Mouse (Mus musculus) stomach, embryonic 16.5 days (tissue): Measurements from ENCODE around the gene Pradc1. TPM values are rescaled to one million over a fixed set of nuclear protein-coding genes. Genes with fewer than 3 reads are reported as not detected.

Experiments used
- ATAC-seq: fragments of 200-750 bp; cut with Nextera tagmentation; 2 replicates; pipeline ENCODE4 v1.8.0; 2017; ENCODE audit warnings: moderate number of reproducible peaks, moderate TSS enrichment; ENCODE audit not compliant: insufficient read depth, low FRiP score
- H3K27ac ChIP-seq: fragments of 300-500 bp; sonication (generic); 2 replicates; pipeline ENCODE4 v1.5.1; 2014; ENCODE audit warnings: low read length
- H3K27me3 ChIP-seq: fragments of 300-500 bp; sonication (generic); 2 replicates; pipeline ENCODE4 v1.6.1; 2014; ENCODE audit warnings: low read length, control low read depth, mixed read lengths; ENCODE audit not compliant: control insufficient read depth, insufficient read depth
- H3K36me3 ChIP-seq: fragments of 300-500 bp; sonication (generic); 2 replicates; pipeline ENCODE4 v1.6.1; 2014; ENCODE audit warnings: low read length; ENCODE audit not compliant: control insufficient read depth, insufficient read depth
- H3K4me1 ChIP-seq: fragments of 300-500 bp; sonication (generic); 2 replicates; pipeline ENCODE4 v1.6.1; 2014; ENCODE audit warnings: low read length, control low read depth, mixed read lengths; ENCODE audit not compliant: control insufficient read depth, insufficient read depth
- H3K4me2 ChIP-seq: fragments of 300-500 bp; sonication (generic); 2 replicates; pipeline ENCODE4 v1.6.1; 2014; ENCODE audit warnings: low read depth, low read length, mixed read lengths
- H3K4me3 ChIP-seq: fragments of 300-500 bp; sonication (generic); replicated peaks from 2 replicates; pipeline ENCODE4 v1.5.1; 2014; ENCODE audit warnings: mild to moderate bottlenecking, low read length
- H3K9ac ChIP-seq: fragments of 300-500 bp; sonication (generic); 2 replicates; pipeline ENCODE4 v1.6.1; 2014; ENCODE audit warnings: low read length
- H3K9me3 ChIP-seq: fragments of 300-500 bp; sonication (generic); replicated peaks from 2 replicates; pipeline ENCODE4 v1.6.1; 2016; ENCODE audit warnings: low read length, control low read depth; ENCODE audit not compliant: control insufficient read depth
- WGBS: fragments of 180-500 bp; shearing (Covaris S2); extraction: QIAGEN DNeasy Blood & Tissue Kit; methylation state at CpG from one replicate; pipeline ENCODE4 v1.1.7; 2014; 5-methylcytosine and 5-hydroxymethylcytosine counted together
- polyA plus RNA-seq: library from polyadenylated mRNA; unstranded; fragments of >200 nt; fragmentation: Nextera tagmentation; extraction: Ambion mirVana; gene quantifications from 2 replicates; pipeline ENCODE4 v1.2.1, GENCODE M21; 2015

Gene Pradc1
- polyA plus RNA-seq, 1 experiment from 2014 or later, result 39.1 TPM

GRCm38 (mm10) chr6:85483843-85484721, 32.3 kb upstream of the Pradc1 start:
- H3K9ac ChIP-seq, result peak overlapping the region; percentile 45; the same call in 1 of the 2 replicates
- H3K27me3 ChIP-seq, result peaks cover 24% of the 10 kb centered on the region
- no peak overlapping the region for H3K27ac ChIP-seq
- H3K4me1 ChIP-seq, result peaks cover 6% of the 10 kb centered on the region; the same call in 1 of the 2 replicates
- ATAC-seq, result no peak
- H3K4me3 ChIP-seq, result peak overlapping the region; percentile 40
- H3K9me3 ChIP-seq, result no peaks in the 10 kb centered on the region
- WGBS, result 4% methylated on average over 90 of the region's 92 CpGs
- H3K36me3 ChIP-seq, result no peaks in the 10 kb centered on the region
- peak overlapping the region; percentile 55 for H3K4me2 ChIP-seq

GRCm38 (mm10) chr6:85480685-85481084, 28.9 kb upstream of the Pradc1 start:
- 64% methylated on average over 14 of the region's 16 CpGs for WGBS
- no peak for ATAC-seq

GRCm38 (mm10) chr6:85479979-85480378, 28.2 kb upstream of the Pradc1 start:
- H3K9me3 ChIP-seq, result no peaks in the 10 kb centered on the region
- 80% methylated on average over 5 of the region's 5 CpGs for WGBS
- H3K27ac ChIP-seq, result no peak overlapping the region
- H3K36me3 ChIP-seq, result no peaks in the 10 kb centered on the region
- ATAC-seq, result no peak
- H3K4me1 ChIP-seq, result peaks cover 6% of the 10 kb centered on the region; the same call in 1 of the 2 replicates
- no peak overlapping the region for H3K9ac ChIP-seq
- no peak overlapping the region for H3K4me2 ChIP-seq
- no peak overlapping the region for H3K4me3 ChIP-seq
- peaks cover 20% of the 10 kb centered on the region for H3K27me3 ChIP-seq

More at GRCm38 (mm10) chr6:85480685-85481084, 28.9 kb upstream of the Pradc1 start:
- Histone ChIP-seq H3K27me3 (peaks cover 24% of the 10 kb centered on the region), H3K9ac (no peak overlapping the region), H3K36me3 (no peaks in the 10 kb centered on the region), H3K4me1 (peaks cover 6% of the 10 kb centered on the region; the same call in 1 of the 2 replicates), H3K4me3 (no peak overlapping the region), H3K27ac (no peak overlapping the region), H3K4me2 (no peak overlapping the region), H3K9me3 (no peaks in the 10 kb centered on the region)

- Histone ChIP-seq H3K4me3 (no peak overlapping the region), H3K9ac (no peak overlapping the region), H3K4me1 (no peaks in the 10 kb centered on the region), H3K36me3 (no peaks in the 10 kb centered on the region), H3K27ac (no peak overlapping the region), H3K4me2 (no peak overlapping the region), H3K27me3 (peaks cover 4% of the 10 kb centered on the region; the same call in 1 of the 2 replicates), H3K9me3 (no peaks in the 10 kb centered on the region)
- no peak for ATAC-seq
- 39% methylated on average over 14 of the region's 14 CpGs for WGBS
These were observed 26.6 kb upstream of the Pradc1 start for GRCm38 (mm10) chr6:85478416-85478815.

GRCm38 (mm10) chr6:85477366-85477917, 25.7 kb upstream of the Pradc1 start:
- Histone ChIP-seq H3K9ac (no peak overlapping the region), H3K4me1 (no peaks in the 10 kb centered on the region), H3K27me3 (0 out of 2 replicates have a peak, but pooled peaks cover 4% of the 10 kb centered on the region), H3K4me3 (no peak overlapping the region), H3K9me3 (no peaks in the 10 kb centered on the region), H3K36me3 (no peaks in the 10 kb centered on the region), H3K27ac (no peak overlapping the region), H3K4me2 (no peak overlapping the region)
- 29% methylated on average over 10 of the region's 10 CpGs for WGBS
- ATAC-seq, result no peak

- Histone ChIP-seq H3K27me3 (no peaks in the 10 kb centered on the region), H3K36me3 (no peaks in the 10 kb centered on the region), H3K27ac (no peak overlapping the region), H3K9ac (no peak overlapping the region), H3K4me3 (no peak overlapping the region), H3K4me2 (no peak overlapping the region), H3K4me1 (no peaks in the 10 kb centered on the region), H3K9me3 (no peaks in the 10 kb centered on the region)
- no peak for ATAC-seq
- 76% methylated on average over 3 of the region's 3 CpGs for WGBS
These were observed 23.8 kb upstream of the Pradc1 start for GRCm38 (mm10) chr6:85475581-85475980.

- WGBS, result 60% methylated on average over 5 of the region's 5 CpGs
These were observed 20.8 kb upstream of the Pradc1 start for GRCm38 (mm10) chr6:85472542-85472941.

GRCm38 (mm10) chr6:85471962-85472361, 20.2 kb upstream of the Pradc1 start:
- Histone ChIP-seq H3K4me1 (no peaks in the 10 kb centered on the region), H3K27ac (no peak overlapping the region)
- no peak for ATAC-seq

More at GRCm38 (mm10) chr6:85472542-85472941, 20.8 kb upstream of the Pradc1 start:
- H3K27me3 ChIP-seq, result no peaks in the 10 kb centered on the region
- no peaks in the 10 kb centered on the region for H3K4me1 ChIP-seq
- no peak overlapping the region for H3K9ac ChIP-seq
- H3K36me3 ChIP-seq, result 0 out of 2 replicates have a peak, but pooled peaks cover 3% of the 10 kb centered on the region
- H3K4me3 ChIP-seq, result no peak overlapping the region
- no peak for ATAC-seq
- H3K27ac ChIP-seq, result no peak overlapping the region
- no peaks in the 10 kb centered on the region for H3K9me3 ChIP-seq
- H3K4me2 ChIP-seq, result no peak overlapping the region

More at GRCm38 (mm10) chr6:85471962-85472361, 20.2 kb upstream of the Pradc1 start:
- 68% methylated on average over 8 of the region's 8 CpGs for WGBS
- H3K4me2 ChIP-seq, result no peak overlapping the region
- no peaks in the 10 kb centered on the region for H3K9me3 ChIP-seq
- H3K4me3 ChIP-seq, result no peak overlapping the region
- H3K9ac ChIP-seq, result no peak overlapping the region
- H3K36me3 ChIP-seq, result 0 out of 2 replicates have a peak, but pooled peaks cover 3% of the 10 kb centered on the region
- no peaks in the 10 kb centered on the region for H3K27me3 ChIP-seq
